Mouse (Mus musculus) heart, postnatal 0 days (tissue): ENCODE measurements at regions not wholly inside any gene's neighbourhood (a gene's known extent, or its start where the extent isn't known, plus 50 kb on each side); places are given as distances from the start of the nearest gene placed in this dataset.

Experiments
- CTCF ChIP-seq: IDR thresholded peaks from 2 replicates; pipeline ENCODE4 v1.5.1; 2016; ENCODE audit warnings: antibody characterized with exemption, control low read depth, low read depth
- EP300 ChIP-seq: IDR thresholded peaks from 2 replicates; pipeline ENCODE4 v1.6.1; 2016; ENCODE audit warnings: antibody characterized with exemption, low read depth

- TF ChIP-seq EP300 (no peak), CTCF (no peak)
Observed at GRCm38 (mm10) chr6:31212080-31212479, 186.5 kb upstream of the Mkln1 start.
